Mouse (Mus musculus) heart, postnatal 10 days (tissue): Measurements from ENCODE around the gene Cdc123. TPM values are rescaled to one million over a fixed set of nuclear protein-coding genes. Genes with fewer than 3 reads are reported as not detected.
A peak's percentile ranks its signal among the peaks of the same experiment; 100 is the strongest.

Experiments used
- DNase-seq, 2 experiments: peaks; one replicate each; pipeline ENCODE4 v3.0.0; 2021
- intact Hi-C: fragments of 180-260 bp; cut with DNase I; formaldehyde crosslinking; loops from one replicate; pipeline ENCODE4 v1.15.1; 2025
- total RNA-seq, 2 experiments: library from RNA; stranded (reverse); gene quantifications; 2 replicates each; pipeline ENCODE4 v1.2.3; 2021

Gene Cdc123
- 10 to 100 TPM; 85.3 to 92.4 TPM for total RNA-seq

DNA sequence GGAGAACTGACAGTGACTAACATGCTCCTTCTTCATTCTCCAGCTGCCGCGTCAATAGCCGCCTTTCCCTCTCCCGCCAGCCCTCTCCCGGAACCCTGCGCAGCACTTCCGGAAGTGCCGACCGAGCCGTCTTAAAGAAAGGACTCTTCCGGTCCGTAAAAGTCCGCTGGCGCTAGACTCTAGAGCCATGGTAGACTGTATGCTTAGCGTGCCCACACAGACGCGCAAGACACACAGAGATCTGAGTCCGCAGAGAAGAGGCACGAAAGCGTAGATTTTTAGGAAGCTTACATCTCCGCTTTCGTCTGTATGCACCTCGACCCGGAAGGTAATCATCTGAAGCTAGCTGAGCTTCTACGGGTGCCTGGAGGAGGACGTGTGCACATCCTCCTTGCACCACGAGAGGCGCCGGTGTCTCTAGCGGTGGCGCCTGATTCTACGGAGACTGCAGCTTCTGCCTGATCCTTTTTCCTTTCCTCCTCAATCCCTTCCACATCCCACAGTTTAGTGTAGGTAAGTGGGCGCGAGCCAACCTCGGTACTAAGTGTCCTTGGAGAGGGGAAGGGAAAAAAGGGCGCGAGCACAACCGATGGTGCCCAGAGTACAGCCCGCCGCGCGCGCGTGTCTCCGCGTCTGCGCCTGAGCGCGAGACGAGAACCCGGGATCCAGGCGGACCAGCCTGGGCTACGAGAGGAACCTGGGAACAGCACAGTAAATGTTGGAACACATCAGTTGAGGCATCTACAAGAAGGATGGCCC lies at the start of gene Cdc123, which contains the start of gene Nudt5:
Gene Cdc123 (minus strand): TSS at position 292 of the 759 bp plus-strand sequence.
Gene Nudt5 (plus strand): TSS at position 147 of the 759 bp plus-strand sequence.
- intact Hi-C loops = no loop called here
- DNase-seq = peak; percentile 92 to 93

DNA sequence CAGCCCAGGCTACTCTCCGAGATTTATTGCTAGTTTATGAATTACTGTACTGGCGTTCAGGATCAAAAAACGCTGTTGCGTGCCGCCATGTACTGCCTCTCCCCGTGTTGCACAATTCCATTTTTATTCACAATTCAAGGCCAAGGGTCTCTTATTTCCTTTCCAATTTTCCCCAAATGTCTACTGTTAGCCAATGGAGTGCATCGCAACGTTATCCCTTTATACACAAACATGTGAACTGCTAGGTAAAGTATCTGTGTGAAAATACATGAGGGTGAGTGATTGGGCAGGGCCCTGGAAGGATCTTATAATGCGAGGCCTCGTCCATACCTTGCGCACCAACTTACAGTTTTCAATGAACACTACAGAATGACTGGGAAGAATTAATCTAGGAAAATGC lies 49.3 kb upstream of the Cdc123 start:
- intact Hi-C loops = no loop called here
- DNase-seq = peak; percentile 3 to 6

DNA sequence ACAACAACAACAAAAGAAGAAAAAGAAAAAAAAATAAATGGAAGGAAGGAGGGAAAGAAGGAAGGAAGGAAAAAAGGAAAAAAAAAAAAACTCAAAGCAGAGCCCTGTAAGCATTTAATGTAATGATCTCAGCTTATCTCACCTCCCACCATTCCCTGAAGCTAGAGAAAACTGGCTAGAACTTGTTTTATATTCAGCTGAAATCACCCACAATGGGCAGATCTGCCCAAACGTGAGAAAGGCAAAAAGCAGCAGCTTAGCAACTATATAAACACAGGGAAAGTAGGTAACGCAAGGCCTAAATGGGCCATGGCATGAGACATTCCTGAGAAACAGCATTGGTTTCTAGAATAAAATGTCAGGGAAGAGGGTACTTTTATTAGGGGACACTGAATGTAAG lies 44.4 kb upstream of the Cdc123 start:
- DNase-seq = no peak
- intact Hi-C loops = no loop called here

DNA sequence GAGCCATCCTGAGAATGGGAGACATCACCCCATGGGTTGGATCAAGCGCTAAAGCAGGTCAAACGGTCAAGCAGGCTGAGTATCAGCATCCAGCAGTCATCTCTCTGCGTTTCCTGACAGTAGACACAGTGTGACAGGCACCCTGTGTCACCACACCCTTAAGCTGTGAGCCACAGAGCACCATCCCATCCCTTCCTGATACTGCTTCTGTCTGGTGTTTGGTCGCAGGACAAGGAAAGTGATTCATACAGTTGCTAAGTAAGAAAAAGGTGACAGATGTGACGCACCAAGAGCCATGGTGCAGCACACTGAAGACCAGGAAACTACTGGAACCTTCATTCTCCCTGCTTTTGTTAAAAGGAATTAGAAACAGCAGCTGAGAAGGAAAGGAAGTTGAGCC lies 43.9 kb upstream of the Cdc123 start:
- intact Hi-C loops = no loop called here
- DNase-seq = no peak

DNA sequence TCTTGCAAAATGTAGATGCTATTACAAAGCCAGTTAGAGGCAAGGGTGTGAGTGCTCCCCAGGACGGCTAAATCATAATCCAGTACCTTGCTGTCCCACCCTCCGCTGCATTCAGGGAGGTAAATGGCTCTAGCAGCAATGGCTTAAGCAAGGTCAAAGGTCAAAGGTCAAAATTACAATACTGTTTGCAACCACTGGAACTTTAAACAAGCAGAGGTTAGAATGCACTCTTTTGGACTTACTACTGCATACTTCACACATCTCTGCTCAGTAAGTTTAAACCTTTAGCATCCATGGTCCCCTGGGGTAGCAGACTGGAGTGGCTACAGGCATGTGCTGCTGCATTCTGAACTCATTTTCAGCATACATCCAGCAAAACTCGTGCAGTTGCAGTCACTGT lies 32.5 kb upstream of the Cdc123 start:
- intact Hi-C loops = no loop called here
- DNase-seq = no peak

DNA sequence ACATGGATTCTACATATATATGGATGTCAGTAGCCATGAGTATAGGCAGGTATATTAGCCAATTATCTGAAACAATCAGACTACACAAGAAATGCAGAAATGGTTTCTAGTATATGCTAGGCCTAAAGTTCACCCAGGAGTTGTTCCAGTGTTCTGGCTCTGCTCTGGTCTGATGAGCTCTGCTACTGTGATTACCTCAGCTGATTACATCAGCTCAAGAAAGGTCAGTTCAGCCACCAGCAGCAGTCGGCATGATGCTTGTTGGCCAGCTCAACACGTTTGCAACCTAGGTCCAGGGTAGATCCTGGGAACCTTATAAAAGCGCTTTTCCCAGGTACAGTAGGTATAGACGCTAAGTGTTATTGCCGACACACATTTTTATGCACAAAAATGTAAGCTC lies 24.8 kb upstream of the Cdc123 start:
- intact Hi-C loops = no loop called here
- no peak for DNase-seq

DNA sequence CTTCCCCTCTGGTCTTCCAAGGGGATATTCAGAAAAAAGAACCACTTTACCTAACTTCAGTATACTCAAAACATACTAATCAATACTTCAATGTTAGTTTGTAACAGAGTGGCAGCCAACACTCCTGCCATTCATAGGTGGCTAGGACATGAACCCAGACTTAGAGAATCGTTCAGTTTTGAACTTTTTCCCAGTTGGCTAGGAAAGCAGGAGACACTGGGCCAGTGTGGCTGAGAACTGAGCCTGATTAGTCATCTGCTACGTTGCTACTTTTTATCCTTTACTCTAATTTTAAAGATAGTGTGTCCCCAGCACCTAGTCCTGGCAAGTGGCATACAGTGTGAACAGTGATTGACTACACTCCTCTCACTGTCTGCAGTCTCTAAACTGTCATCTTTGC lies 22.7 kb upstream of the Cdc123 start:
- DNase-seq = no peak
- intact Hi-C loops = no loop called here

DNA sequence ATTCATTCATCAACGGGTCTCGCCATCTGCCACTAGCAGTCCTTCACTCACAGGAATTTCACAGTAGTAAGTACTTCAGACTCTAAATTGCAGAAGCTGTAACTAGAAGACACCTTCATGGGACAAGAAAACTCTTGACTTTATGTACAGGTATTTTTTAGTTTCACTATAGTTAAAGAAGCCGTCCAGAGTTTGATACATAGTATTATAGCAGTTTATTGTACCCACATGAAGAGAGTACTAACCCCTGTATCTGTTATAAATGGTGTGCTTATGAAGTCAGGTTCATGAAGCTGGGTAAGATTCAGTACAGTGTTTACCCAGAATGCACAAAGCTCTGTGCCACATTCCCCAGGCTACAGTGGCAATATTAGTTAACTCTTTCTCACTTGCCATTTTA lies 17.9 kb upstream of the Cdc123 start, which contains the start of gene Gm13199:
Gene Gm13199 (minus strand): TSS at position 101 of the 400 bp plus-strand sequence.
- intact Hi-C loops = no loop called here
- DNase-seq = no peak

DNA sequence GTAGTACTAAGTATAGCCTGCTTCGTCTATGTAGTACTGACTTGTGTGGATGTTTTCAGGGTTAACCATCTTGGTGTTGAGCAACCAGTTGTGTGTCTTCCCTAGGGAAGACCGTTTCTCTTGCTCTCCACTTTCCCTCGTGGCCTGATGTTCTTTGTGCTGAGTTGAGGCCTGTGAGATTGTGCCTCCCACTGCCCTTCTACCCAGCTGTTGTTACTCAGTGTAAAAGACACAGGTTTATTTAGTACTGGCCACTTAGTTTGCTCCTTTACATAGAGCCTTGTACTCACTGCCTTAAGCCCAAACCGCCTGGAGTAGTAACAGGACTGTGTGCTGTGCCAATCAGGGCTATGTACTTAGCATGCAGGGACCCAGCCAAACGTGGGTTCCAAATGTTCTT lies 6.9 kb upstream of the Cdc123 start:
- intact Hi-C loops = no loop called here
- DNase-seq = no peak

DNA sequence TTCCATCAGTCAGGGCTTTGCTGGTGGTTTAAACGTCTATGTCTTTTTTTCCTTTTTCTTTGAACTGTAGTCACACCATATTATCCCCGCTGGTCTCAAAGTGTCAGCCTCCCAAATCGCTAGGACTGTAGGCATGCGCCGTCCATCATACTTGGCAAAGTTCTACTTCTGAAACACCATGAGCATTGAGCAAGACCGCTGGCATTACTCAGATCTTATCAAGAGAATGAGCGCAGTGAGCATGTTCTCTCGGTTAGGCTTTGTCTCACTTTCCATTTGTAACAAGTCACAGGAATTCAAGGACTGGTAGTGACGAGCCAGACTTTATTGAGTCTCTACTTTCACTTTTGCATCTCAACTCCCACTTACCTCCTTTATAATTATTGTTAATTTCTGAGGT lies 6.2 kb upstream of the Cdc123 start:
- DNase-seq = no peak
- intact Hi-C loops = no loop called here

DNA sequence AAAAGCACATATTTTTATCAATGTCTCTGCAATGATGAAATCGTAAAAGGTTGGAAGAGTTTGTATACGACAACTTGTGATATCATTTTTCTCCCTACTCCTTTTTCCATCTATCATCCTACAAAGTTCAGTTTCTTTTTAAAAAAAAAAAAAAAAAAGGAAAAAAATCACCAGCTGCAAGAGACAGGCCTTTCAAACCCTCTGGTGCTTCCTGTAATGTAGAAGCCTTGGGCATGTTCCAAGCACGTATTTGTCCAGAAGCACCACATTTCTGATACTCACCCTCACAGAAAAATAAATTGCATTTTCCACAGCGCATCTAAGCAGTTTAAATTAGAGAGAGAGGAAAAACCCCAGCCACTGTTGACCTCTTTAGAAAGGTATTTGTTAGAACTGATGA lies 862 bp upstream of the Cdc123 start:
- intact Hi-C loops = no loop called here
- peak in 1 of 2 experiments; percentile 15 for DNase-seq

DNA sequence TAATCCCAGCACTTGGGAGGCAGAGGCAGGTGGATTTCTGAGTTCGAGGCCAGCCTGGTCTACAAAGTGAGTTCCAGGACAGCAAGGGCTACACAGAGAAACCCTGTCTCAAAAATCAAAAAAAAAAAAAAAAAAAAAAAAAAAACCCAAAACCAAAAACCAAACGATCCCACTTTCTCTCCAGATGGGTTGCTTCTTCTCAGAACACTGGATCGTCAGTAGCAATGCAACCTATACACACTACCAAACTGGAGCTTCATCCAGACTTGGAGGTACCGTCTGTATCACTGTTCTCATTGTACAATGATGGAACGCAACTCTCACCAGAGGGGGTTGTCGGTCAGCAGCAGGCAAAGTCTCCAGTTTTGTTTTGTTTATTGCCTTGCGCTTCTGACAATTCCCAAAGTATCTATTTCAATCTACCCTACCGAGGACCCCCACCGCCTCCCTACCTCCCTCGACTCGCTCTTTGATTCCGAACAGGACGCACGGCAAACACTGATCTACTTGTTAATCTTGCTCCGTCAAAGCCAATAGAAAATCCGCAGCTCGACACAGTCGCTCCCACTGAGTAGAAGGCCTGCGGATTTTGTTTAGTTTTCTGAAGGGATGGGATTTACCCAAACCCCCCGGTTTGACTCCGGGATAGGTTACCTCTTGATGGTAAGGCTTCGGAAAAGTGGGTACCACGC lies 637 bp downstream of the Cdc123 start:
- intact Hi-C loops = no loop called here
- no peak for DNase-seq

DNA sequence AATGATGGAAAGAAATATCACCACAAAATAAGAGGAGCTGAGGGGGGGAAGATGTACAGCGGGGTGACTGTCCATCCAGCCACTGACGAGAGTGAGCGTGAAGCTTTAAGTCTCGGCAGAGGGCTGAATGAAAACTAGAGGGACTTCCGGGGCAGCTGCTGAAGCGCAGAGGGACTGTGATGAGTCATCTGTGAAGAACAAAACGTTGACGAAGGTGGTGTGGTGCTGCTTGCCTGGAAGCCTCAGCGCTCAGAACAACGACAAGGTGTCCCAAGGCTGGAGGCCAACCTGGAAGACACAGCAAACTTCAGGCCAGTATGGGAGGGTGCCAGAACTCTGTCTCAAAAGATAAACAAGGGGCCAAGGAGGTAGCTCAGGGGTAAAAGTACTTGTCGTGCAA lies 4.1 kb downstream of the Cdc123 start:
- DNase-seq = no peak
- intact Hi-C loops = no loop called here

DNA sequence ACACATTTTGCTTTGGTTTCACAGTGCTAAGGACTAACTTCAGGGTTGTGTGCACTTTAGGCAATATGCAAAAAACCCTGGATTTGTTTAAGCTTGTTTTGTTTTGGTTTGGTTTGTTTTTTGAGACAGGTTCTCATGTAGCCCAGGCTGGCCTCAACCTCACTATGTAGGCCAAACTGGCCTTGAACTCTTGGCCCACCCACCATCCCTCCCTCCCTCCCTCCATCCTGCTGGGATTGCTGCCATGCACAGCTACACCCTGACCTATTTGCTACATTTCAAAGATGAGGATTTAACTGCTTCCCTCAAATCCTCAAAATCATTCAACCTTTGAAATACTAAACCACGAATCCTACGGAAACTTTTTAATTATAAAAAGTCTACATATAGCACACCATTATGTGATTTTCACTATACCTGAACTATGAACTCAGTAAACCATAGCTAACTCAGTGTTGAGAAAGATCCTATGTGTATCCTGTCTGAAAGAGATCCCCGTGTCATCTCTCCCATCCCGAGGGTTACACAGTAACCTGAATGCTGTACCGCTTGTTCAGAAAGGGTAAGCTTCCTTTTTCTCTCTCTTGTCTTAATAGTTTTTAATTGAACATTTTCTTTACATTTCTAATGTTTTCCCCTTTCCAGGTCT lies 19.6 kb downstream of the Cdc123 start:
- DNase-seq = no peak
- intact Hi-C loops = no loop called here

DNA sequence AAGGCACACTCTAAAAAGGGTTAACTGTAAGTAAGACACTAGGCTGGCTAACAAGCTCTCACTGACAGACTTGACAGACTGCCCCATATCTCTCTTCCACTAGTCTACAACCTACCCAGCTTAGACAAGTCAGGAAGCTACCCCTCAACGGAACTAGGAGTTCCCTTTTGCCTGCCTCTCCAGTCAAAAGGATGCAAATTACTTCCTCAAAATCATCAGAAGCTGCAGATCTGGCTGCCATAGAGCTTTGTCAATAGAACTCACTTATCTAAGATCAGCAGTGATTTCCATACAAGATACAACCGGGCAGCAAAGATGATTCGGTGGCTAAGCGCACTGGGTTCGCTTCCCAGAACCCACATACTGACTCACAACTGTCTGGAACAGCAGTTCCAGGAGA lies 20.3 kb downstream of the Cdc123 start:
- no peak for DNase-seq
- intact Hi-C loops = no loop called here

DNA sequence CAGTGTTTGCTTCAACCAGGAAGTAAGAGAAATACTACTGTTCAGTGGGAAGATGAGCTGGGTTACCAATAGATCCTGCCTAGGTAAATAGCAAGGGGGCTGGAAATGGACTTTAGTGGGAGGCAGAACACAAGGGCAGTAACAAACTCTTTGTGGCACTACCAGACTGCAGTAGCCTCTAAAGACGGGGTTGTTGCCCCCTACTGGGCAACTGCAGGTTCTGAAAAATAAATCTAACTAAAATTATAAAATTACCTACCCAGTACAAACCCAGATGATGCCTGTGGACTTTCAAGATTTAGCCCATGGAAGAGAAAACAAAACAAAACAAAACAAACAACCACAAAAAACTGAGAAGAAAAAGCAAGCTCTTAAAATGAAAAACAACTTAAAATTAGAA lies 20.8 kb downstream of the Cdc123 start:
- intact Hi-C loops = no loop called here
- DNase-seq = no peak

DNA sequence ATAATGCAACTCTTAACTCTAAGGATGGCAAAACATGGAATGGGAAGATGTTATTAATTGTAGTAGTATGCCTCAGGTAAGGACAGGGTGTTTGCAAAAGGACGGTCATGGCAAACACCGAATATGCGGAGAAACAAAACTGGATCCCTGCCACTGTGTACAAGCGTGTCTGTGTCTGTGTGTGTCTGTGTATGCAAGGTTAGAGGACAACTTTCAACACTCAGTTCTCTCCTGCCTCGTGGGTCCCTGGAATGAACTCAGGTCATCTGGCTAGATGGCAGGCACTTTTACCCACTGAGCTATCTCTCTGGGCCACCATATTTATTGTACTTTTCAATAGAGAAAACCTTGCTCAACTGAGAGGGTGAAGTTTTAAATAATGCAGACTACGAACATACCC lies 22.5 kb downstream of the Cdc123 start:
- intact Hi-C loops = no loop called here

DNA sequence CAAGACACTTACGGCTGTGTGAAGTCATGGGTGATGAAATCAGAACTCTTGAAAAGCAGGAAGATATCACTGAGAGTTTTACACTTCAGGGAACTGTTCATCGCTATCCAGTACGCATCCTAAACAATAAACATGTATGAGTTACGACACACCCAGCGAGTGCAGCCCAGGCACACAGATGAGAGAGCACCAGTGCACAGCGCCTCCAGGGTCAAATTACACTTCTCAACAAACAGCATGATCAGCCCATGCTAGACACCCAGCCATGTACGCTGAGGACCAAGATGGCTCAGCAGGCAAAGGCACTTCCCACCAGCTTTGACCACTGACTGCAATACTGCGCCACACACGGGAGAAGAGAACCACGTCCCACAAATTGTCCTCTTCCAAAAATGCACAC lies 23.7 kb downstream of the Cdc123 start:
- no peak for DNase-seq
- intact Hi-C loops = no loop called here

More for the DNA sequence above, 22.5 kb downstream of the Cdc123 start:
- DNase-seq = no peak

DNA sequence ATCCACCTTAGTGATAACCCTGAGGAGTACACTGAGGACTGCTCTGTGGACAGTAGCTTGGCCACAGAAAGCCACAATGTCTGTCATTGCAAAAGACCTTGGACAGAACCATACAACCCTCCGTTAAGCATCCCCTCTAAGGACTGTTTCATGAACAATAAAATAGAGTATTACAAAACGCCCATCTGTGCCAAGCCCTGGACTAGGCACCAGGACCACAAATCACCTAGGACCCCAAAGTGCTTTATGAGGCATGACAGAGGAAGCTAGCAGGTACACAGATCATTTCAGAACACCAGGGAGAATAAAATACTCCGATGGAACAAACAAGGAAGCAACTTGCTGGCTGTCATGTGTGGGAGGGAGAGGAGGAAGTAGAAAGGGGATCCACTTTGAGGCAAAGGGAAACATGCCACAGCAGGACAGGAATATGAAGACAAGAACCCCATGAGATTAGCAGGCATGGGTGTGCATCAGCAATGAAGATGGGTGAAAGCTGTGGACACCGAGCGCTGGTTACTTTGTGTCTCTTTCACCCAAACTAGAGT lies 33.7 kb downstream of the Cdc123 start:
- intact Hi-C loops = no loop called here
- DNase-seq = no peak

DNA sequence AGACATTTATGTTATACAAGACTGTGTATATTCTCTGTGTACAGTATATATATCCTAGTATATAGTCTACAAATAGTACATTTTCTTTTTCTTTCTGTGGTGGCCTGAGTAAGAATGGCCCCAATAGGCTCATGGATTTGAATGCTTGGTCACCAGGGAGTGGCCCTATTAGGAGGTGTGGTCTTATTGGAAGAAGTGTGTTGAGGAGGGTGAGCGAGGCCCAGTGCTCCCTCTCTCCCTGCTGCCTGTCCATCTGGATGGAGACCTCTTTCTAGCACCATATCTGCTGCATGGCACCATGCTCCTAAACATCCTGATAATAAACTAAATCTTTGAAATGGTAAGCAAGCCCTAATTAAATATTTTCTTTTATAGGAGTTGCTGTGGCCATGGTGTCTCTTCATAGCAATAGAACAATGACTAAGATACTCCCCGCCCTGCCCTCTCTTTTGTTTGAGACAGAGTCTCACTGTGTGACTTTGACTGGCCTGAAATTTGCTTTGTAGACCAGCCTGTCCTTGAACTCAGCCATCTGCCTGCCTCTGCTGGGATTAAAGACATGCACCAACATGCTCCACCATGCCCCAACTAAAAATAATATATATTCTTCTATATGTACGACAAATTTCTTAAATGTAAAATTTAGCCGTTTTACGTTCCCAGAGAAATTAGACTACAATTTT lies 34.8 kb downstream of the Cdc123 start:
- intact Hi-C loops = no loop called here
- no peak for DNase-seq

DNA sequence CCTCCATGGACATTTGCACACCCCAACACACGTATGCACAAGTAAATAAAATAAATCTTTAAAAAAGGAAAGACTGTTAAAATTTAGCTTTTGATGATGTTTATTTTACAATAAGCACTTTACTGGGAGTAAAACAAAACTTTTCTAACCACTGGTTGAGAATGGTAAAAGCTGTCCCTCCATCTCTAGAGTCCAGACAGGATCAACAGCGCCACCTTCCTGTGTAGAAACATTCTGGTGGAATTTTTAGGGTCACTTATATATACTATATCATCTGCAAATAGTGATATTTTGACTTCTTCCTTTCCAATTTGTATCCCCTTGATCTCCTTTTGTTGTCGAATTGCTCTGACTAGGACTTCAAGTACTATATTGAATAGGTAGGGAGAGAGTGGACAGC lies 38.8 kb downstream of the Cdc123 start:
- intact Hi-C loops = loop anchor here (1.0 kb wide), 1 partner anchor 357 kb away; no protein-coding TSS in a partner anchor

More for the DNA sequence above, 38.8 kb downstream of the Cdc123 start:
- DNase-seq = peak; percentile 28 to 41
